Mouse (Mus musculus) left cerebral cortex, postnatal 14 days (tissue): ENCODE data around the gene Eefsec. TPM values are rescaled to one million over a fixed set of nuclear protein-coding genes. Genes with fewer than 3 reads are reported as not detected.

ENCODE experiments used
- DNase-seq, 2 experiments: peaks; one replicate each; pipeline ENCODE4 v3.0.0; 2021 to 2022; ENCODE audit warnings: low spot score in 2 of 2, mixed read lengths in 1 of 2
- intact Hi-C: fragments of 180-260 bp; cut with DNase I; formaldehyde crosslinking; loops from one replicate; pipeline ENCODE4 v1.15.1; 2025
- total RNA-seq, 2 experiments: library from RNA; stranded (reverse); gene quantifications; 2 replicates each; pipeline ENCODE4 v1.2.3; 2021

Gene Eefsec
- total RNA-seq, 2 experiments from 2014 or later = 19.4 to 20.8 TPM

DNA sequence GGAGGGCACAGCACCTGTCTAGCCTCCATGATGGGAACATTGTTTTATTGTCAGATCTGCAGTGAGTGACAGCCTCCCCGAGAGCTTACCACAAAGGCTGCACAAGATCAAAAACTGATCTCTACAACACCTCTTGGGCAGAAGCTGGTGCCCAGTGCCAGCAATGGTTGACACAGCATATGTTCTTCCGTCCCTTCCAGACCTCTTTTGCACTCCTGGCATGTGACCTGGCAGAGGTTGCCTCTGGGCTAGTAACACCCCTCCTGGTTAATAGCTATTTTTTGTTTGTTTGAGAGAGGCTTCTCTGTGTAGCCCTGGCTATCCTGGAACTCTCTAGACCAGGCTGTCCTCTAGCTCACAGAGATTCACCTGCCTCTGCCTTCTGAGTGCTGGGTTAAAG lies 168.2 kb downstream of the Eefsec start:
- DNase-seq = no peak
- intact Hi-C loops = no loop called here

- no peak for DNase-seq
- intact Hi-C loops = no loop called here
Observed at GRCm38 (mm10) chr6:88277242-88277641, 169.1 kb downstream of the Eefsec start.

DNA sequence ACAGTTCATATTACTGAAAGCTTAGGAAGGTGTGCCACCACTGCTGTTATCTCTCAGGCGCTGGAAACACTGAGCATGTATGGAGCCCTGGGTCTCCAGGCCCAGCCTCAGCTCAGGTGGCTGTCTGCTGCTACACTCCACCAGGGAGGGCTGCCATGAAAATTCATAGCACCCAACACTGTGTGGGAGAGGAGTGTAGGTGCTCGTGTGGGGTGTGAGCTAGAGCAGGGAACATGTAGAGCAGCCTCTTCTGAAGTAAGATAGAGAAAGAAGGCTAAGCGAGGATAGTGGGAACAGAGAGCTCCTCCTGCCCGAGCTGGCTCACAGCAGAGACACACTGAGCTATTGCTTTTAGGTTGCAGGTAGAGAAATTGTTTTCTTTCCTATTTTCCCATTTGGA lies 170.1 kb downstream of the Eefsec start:
- DNase-seq = peak; percentile 43 to 70

GRCm38 (mm10) chr6:88274623-88275022 lies 171.7 kb downstream of the Eefsec start:
- DNase-seq = no peak
- intact Hi-C loops = no loop called here

More for the DNA sequence above, 170.1 kb downstream of the Eefsec start:
- intact Hi-C loops = no loop called here

- intact Hi-C loops = no loop called here
- no peak for DNase-seq
Observed at GRCm38 (mm10) chr6:88267970-88268369, 178.4 kb downstream of the Eefsec start.

DNA sequence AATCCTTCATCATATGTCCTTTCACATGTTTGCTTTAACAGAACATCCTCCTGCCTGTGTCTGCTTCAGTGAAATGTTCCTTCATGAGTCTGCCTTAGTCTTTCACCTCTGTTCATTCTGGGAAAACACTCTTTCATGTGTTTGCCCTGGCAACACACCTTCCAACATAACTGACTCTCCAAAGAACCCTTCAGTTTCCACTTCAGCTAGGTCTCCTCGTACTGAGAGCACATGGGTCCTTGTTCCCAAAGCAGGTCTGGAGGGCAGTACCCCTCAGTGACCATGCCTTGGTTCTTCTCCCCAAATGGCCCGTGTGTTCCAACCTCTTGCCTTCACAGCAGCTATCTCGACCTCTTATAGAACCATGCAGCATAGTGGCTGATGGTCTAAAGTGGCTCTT lies 179.3 kb downstream of the Eefsec start:
- no peak for DNase-seq
- intact Hi-C loops = no loop called here

DNA sequence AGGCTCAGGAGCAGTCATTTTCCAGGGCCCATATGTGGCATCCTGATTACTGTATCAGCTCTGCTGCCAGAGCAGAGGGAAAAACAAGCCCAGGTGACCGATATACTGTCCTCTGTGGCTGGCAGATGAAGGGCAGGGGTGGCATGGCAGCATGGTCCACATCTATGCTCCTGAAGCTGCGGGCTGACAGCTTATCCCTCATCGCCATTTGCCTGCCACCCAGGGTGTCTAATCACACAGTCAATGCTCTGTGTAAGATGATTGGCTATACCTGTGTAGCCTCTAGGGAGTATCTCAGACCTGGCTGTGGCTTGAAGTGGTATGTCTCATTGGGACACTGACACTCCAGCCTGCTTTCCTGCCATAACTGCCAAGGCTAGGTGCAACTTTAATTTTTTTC lies 180.3 kb downstream of the Eefsec start:
- intact Hi-C loops = no loop called here
- DNase-seq = no peak

- DNase-seq = no peak
Observed at GRCm38 (mm10) chr6:88265355-88265754, 181.0 kb downstream of the Eefsec start.

DNA sequence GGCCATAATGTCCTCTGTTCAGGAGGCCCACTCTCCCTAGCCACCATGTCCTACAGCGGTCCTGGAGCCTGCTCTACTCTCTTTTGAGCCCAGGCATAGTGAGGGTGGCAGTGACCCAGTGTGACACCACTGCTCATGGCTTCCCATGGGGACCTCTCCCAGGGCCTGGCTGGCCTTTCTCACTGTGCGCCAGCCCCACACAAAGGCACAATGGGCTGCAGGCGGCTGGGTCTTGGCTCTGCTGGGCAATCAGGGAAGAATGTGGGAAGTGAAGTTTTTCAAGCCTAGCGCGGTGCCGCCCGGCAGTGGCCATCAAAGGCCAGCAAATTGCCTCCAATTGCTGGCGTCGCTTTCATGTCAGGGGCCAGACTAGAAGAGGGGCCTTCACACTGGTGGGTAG lies 184.2 kb downstream of the Eefsec start:
- intact Hi-C loops = no loop called here
- DNase-seq = peak; percentile 11 to 25

More at GRCm38 (mm10) chr6:88265355-88265754, 181.0 kb downstream of the Eefsec start:
- intact Hi-C loops = no loop called here

GRCm38 (mm10) chr6:88260645-88261044 lies 185.7 kb downstream of the Eefsec start:
- DNase-seq = no peak
- intact Hi-C loops = no loop called here

DNA sequence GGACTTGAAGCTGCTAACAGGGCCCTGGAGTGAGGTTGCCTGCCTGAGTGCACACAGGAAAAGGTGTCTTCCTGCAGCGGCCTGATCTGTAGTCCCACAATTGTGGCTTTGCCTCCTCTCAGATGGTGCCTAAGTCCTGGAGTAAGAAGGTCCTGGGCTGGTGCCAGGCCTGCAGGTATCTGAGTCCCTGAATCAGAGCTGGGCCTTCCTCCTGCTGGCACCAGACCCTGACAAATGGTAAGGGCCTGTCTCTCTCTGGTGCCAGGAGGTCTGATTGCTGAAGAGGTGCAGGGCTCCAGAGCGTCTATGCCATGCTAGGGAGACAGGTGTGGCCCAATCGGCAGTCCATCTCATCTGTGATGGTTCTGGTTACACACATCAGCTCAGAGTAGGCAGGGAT lies 186.7 kb downstream of the Eefsec start:
- intact Hi-C loops = no loop called here
- DNase-seq = no peak

DNA sequence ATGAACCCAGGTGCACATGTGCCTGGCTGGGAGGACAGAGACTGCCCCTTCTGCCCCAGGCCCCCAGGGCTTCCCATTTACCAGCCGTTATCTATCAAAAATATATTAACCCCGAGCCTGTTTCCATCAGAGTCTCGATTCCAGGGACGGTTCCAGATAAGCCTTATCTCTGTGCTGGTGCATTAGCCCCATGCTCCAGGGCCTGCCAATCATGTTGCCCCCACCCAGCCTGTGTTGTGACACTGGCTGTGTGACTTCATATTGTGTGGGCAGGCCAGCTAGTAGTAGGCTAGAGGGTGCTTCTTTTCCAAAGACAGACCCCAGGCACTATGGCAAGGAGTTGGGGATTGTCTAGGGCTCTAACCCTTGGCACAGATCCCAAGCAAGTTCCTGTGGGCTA lies 190.9 kb downstream of the Eefsec start:
- no peak for DNase-seq
- intact Hi-C loops = no loop called here

DNA sequence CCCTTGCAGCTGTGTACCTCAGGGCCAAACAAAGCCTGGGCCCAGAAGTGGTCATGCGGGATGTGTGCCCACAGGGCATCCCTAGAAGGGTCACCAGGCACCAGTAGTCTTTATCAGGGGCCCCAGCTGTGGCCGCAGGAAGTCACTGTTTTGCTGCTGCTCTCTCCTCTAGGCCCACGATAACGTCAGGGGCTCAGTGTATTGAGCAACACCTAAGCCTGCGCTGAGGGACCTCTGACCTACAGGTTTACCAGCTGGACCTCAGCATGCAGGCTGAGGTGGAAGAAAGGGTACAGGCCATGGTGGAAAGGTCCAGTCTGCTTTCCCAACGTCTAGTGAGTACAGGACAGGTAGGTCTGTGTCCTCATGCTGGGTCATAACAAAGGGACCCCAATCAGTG lies 192.3 kb downstream of the Eefsec start:
- intact Hi-C loops = no loop called here
- no peak for DNase-seq

DNA sequence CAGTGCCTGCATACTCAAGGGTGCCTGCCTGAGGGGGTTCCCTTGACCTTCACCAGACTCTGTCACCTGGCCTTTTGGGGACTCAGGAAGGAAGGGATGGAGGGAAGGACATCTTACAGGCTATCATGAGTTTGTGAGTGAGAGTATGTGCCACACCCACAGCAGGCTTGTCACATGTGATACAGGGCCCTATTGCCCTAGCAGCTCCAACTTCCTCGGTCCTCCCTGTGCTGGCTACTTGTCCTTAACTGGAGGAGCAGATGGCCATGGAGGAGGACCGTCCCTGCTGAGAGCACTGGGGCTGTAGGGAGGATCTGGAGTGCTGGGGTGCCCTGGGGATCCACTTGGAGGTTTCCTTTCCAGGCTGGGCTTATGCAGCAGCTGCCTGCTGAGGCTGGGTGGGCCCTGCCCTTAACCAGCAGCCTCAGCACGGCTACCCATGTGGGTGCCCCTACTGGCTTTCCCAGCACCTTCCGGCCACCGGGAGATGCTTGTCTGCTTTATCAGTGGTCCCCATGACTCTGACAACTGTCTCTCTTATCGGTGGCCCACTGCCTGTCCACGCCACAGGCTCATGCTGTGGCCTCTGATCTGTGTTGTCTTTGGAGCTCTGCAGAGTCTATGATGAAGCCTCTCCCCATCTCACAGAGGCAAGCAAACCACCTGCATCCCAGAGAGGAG lies 194.4 kb downstream of the Eefsec start:
- DNase-seq = no peak
- intact Hi-C loops = no loop called here

GRCm38 (mm10) chr6:88251396-88251795 lies 194.9 kb downstream of the Eefsec start:
- intact Hi-C loops = no loop called here
- DNase-seq = no peak

GRCm38 (mm10) chr6:88249231-88249630 lies 197.1 kb downstream of the Eefsec start:
- peak in 1 of 2 experiments; percentile 22 for DNase-seq
- intact Hi-C loops = no loop called here

- intact Hi-C loops = no loop called here
Observed at GRCm38 (mm10) chr6:88242604-88243003, 203.7 kb downstream of the Eefsec start.

GRCm38 (mm10) chr6:88236513-88236912 lies 209.8 kb downstream of the Eefsec start:
- no peak for DNase-seq
- intact Hi-C loops = no loop called here

More at GRCm38 (mm10) chr6:88242604-88243003, 203.7 kb downstream of the Eefsec start:
- DNase-seq = peak in 1 of 2 experiments; percentile 34

DNA sequence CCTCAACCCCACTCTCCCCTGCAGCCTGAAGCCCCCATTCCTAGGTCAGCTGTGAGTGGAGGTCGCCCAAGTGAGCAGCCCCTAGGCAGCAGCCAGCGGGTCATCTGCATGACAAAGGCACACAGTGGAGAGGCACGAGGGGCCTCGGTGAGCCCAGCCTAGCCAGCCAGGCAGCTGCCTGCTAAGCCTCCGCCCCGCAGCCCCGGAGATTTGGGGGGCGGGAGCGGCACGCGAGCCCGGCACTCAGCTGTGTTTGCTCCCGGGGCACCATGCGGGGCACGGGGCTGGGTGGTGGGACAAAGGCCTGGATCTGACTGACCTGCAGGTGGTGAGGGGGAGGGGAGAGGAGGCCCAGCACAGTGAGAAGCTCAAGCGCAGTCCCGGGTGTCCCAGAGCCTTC lies 210.4 kb downstream of the Eefsec start:
- DNase-seq = no peak
- intact Hi-C loops = no loop called here

- intact Hi-C loops = no loop called here
- DNase-seq = no peak
Observed at GRCm38 (mm10) chr6:88235461-88235860, 210.9 kb downstream of the Eefsec start.

- DNase-seq = no peak
Observed at GRCm38 (mm10) chr6:88233996-88234395, 212.3 kb downstream of the Eefsec start.

GRCm38 (mm10) chr6:88232221-88232620 lies 214.1 kb downstream of the Eefsec start:
- intact Hi-C loops = no loop called here
- no peak for DNase-seq

More at GRCm38 (mm10) chr6:88233996-88234395, 212.3 kb downstream of the Eefsec start:
- intact Hi-C loops = no loop called here
